Mouse (Mus musculus) thymus, adult 2 months (tissue): ENCODE data around the gene Gstm5. TPM values are rescaled to one million over a fixed set of nuclear protein-coding genes. Genes with fewer than 3 reads are reported as not detected.

ENCODE experiments used
- DNase-seq: peaks from one replicate; pipeline ENCODE4 v3.0.0; 2021
- H3K27ac ChIP-seq: fragments of 200-500 bp; 2 replicates; pipeline ENCODE4 v1.5.1; 2012; ENCODE audit warnings: low read length, control low read depth; ENCODE audit not compliant: control insufficient read depth, insufficient read depth
- H3K27me3 ChIP-seq: fragments of 200-500 bp; 2 replicates; pipeline ENCODE4 v1.6.1; 2012; ENCODE audit warnings: mild to moderate bottlenecking, low read length, moderate library complexity, mixed read lengths; ENCODE audit not compliant: control insufficient read depth, insufficient read depth
- H3K36me3 ChIP-seq: fragments of 200-500 bp; 2 replicates; pipeline ENCODE4 v1.6.1; 2012; ENCODE audit warnings: mild to moderate bottlenecking, low read length, moderate library complexity; ENCODE audit not compliant: control insufficient read depth, insufficient read depth
- H3K4me1 ChIP-seq: fragments of 200-500 bp; replicated peaks from 2 replicates; pipeline ENCODE4 v1.6.1; 2012; ENCODE audit warnings: low read length; ENCODE audit not compliant: control insufficient read depth, insufficient read depth
- H3K4me3 ChIP-seq: fragments of 200-500 bp; 2 replicates; pipeline ENCODE4 v1.5.1; 2012; ENCODE audit warnings: mild to moderate bottlenecking, low read length, control low read depth, moderate library complexity; ENCODE audit not compliant: control insufficient read depth, insufficient read depth
- CTCF ChIP-seq: fragments of 200-500 bp; IDR thresholded peaks from 2 replicates; pipeline ENCODE4 v1.5.1; 2012; ENCODE audit warnings: mild to moderate bottlenecking, control low read depth, low read length, moderate library complexity, borderline replicate concordance; ENCODE audit not compliant: control insufficient read depth, poor library complexity, insufficient read depth; ENCODE audit errors: extremely low read depth
- POLR2A ChIP-seq: fragments of 200-500 bp; IDR thresholded peaks from 2 replicates; pipeline ENCODE4 v1.6.1; 2012; ENCODE audit warnings: mild to moderate bottlenecking, low read length, control low read depth, moderate library complexity; ENCODE audit not compliant: control insufficient read depth, poor library complexity, insufficient read depth; ENCODE audit errors: extremely low read depth
- WGBS: fragments of 180-500 bp; shearing (Covaris S2); methylation state at CpG from one replicate; pipeline ENCODE4 v1.1.7; 2018; 5-methylcytosine and 5-hydroxymethylcytosine counted together
- polyA plus RNA-seq: library from polyadenylated mRNA; depleted of rRNA; stranded (reverse); fragments of >200 nt; gene quantifications from 2 replicates; pipeline ENCODE4 v1.2.3, GENCODE M21; 2012

The Gstm5 gene
- polyA plus RNA-seq, 1 experiment = 6.2 TPM

DNA sequence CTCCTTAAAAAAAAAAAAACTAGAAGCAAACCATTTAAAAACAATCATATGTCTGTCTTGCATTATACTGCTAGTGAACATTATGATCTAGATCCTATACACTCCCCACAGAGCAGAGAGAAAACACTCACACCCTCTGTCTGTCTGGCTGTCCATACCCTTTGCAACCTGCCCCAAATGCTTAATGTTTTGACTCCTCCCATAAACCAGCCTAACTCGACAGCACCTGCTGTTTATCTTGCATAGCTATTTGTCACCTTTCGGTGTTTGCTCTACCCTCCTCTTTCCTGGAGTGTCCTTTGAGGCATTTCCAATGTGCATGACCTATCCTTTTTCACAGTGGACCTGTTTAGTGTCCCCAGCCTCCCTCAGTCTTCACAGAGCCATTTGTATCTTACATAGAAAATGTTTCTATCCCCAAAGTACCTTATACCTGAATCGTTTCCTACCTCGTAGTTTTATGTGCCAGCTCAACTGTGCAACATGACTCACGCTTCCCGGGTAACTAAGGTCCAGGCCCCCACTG is 364 bp upstream of the Gstm5 start:
- no peak for DNase-seq
- Histone ChIP-seq H3K36me3 (no peaks in the 10 kb centered on the region), H3K27ac (no peak overlapping the region), H3K27me3 (peaks cover 6% of the 10 kb centered on the region; the same call in 1 of the 2 replicates), H3K4me1 (no peaks in the 10 kb centered on the region), H3K4me3 (no peak overlapping the region)
- 16% methylated on average over 6 of the region's 6 CpGs for WGBS
- TF ChIP-seq CTCF = no peak
- TF ChIP-seq POLR2A = no peak

DNA sequence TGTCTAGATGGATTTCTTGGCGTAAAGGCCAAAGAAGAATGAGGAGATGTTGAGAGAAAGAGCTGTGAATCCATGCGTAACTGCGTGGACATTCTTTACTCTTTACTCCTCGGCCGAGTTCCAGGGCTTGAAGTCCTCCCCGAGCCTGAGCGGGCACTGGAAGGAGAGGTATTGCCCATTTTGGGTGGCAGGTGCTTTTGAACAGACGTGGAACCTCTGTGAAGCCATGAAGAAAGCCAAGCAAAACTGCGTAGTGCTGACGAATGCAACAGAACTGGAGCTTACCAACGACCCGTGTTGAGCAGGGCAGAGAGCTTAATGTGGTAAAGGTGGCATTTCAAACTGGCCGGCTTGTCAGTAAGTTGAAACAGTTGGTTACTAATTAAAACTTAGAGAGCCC is 3.1 kb downstream of the Gstm5 start:
- H3K27ac ChIP-seq = no peak overlapping the region
- H3K27me3 ChIP-seq = peaks cover 6% of the 10 kb centered on the region; the same call in 1 of the 2 replicates
- no peaks in the 10 kb centered on the region for H3K36me3 ChIP-seq
- 95% methylated on average over 13 of the region's 13 CpGs for whole genome bisulfite sequencing
- no peak for DNase-seq
- TF ChIP-seq POLR2A (no peak), CTCF (no peak)
- no peaks in the 10 kb centered on the region for H3K4me1 ChIP-seq
- no peak overlapping the region for H3K4me3 ChIP-seq

DNA sequence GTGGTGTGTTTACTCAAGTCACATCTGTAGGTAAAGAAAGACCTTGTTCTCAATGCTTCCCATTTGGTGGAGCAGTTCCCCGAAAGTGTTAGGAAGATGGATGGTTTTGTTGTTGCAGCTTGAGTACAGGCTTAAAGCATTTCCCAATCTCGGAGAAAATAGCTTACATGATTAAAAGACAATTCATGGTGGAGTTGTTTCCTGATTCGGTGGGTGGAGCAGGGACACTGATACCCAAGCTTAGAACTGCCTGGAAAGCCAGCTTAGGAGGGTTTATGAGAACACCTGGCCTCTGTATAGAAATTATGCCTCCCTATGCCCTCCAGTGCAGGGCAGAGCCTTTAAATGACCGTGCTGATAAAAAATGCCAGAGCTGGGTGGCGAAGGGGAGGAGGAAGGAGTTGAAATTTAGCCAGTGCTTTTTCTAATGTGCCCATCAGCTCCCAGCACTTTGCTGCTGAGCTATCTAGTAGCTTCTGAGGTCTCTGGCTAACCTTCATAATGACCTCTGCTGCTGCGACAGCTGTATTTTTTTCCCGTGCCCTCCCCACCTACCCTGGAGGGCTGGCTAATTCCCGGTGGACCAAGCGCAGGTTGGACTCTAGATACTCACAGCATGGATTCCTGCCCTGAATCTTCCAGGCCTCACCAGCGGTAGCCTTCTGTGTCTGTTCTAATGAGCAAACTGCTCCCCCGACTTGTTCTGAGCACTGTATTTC is 5.5 kb downstream of the Gstm5 start:
- no peak for TF ChIP-seq CTCF
- Histone ChIP-seq H3K4me3 (no peak overlapping the region), H3K27me3 (peaks cover 2% of the 10 kb centered on the region; the same call in 1 of the 2 replicates), H3K27ac (no peak overlapping the region), H3K36me3 (no peaks in the 10 kb centered on the region), H3K4me1 (no peaks in the 10 kb centered on the region)
- 89% methylated on average over 11 of the region's 11 CpGs for WGBS
- DNase-seq = no peak

DNA sequence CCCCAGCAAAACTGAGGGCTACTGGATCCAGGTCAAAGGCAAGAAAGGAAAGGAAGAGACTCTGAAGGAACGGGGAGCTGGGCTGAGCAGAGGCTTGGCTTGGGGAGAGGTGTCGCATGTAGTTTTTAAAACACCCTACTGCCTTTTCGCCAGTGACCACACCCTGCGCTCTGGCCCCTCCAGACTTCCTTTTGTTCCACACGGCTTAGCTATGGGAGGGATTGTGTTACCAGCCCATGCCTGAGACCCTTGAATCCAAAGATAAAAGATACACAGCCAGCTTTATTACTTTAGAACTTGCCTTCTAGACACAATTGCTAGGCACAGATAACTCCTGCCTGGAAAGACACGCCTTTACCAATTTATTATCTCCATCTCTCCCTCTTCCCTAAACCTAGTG is 10.3 kb downstream of the Gstm5 start:
- no peaks in the 10 kb centered on the region for H3K36me3 ChIP-seq
- no peaks in the 10 kb centered on the region for H3K4me1 ChIP-seq
- H3K4me3 ChIP-seq = no peak overlapping the region
- TF ChIP-seq POLR2A = no peak
- no peak for TF ChIP-seq CTCF
- no peak overlapping the region for H3K27ac ChIP-seq
- H3K27me3 ChIP-seq = no peaks in the 10 kb centered on the region
- WGBS = 54% methylated on average over 6 of the region's 6 CpGs
- no peak for DNase-seq

DNA sequence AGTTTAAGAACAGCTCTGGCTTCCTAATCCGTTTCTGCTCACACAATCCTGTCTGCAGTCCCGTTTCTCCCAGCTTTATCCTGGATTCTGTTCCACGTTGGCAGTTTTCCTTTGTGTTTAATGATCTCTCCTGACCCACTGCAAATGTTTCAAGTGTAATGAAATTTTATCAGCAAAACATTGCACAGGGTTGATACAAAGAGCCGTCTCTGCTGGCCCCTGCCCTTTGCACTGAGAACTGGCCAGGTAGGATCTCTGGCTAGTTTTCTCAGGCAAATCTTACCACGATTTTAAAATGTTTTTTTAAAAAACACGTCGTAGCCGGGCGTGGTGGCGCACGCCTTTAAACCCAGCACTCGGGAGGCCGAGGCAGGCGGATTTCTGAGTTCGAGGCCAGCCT is 21.1 kb downstream of the Gstm5 start:
- DNase-seq = no peak
- 95% methylated on average over 15 of the region's 15 CpGs for WGBS
- no peak overlapping the region for H3K4me3 ChIP-seq
- H3K36me3 ChIP-seq = no peaks in the 10 kb centered on the region
- H3K4me1 ChIP-seq = no peaks in the 10 kb centered on the region
- no peak overlapping the region for H3K27ac ChIP-seq
- no peaks in the 10 kb centered on the region for H3K27me3 ChIP-seq
- TF ChIP-seq POLR2A = no peak
- no peak for TF ChIP-seq CTCF

DNA sequence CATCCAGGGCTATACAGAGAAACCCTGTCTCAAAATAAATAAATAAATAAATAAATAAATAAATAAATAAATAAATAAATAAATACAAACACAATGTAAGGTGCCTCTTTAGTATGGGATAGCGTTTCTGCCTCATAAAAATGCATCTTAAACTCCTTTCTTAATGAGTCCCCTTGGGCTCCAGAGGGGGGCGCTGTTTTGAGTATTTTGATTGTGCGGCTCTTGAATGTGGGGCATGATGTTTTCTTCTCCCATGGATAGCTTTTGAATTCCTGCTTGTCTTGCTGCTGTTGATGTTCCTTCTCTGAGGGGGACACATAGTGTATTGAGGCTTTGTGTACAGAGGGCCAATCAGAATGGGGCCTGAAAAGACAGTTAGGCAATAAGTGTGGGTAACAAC is 21.5 kb downstream of the Gstm5 start:
- H3K27ac ChIP-seq = no peak overlapping the region
- 80% methylated on average over 3 of the region's 3 CpGs for WGBS
- no peak for DNase-seq
- no peak overlapping the region for H3K4me3 ChIP-seq
- no peaks in the 10 kb centered on the region for H3K36me3 ChIP-seq
- TF ChIP-seq POLR2A (no peak), CTCF (no peak)
- H3K4me1 ChIP-seq = no peaks in the 10 kb centered on the region
- H3K27me3 ChIP-seq = no peaks in the 10 kb centered on the region
